Mouse (Mus musculus): ENCODE data around the gene Cox6a2. TPM values are rescaled to one million over a fixed set of nuclear protein-coding genes. Genes with fewer than 3 reads are reported as not detected.

Cox6a2 gene
- polyA plus RNA-seq, 1 experiment = 243 TPM

Other genes starting within 250 kb of the Cox6a2 start
- gene Fus, start 238.9 kb downstream of the Cox6a2 start, polyA plus RNA-seq (2012; rRNA removed) = 221 and 299 TPM in 2 replicates
- gene Pycard, start 212.5 kb downstream of the Cox6a2 start, polyA plus RNA-seq (2012; rRNA removed) = 28.0 and 66.7 TPM in 2 replicates
- gene Trim72, start 202.4 kb downstream of the Cox6a2 start, polyA plus RNA-seq (2012; rRNA removed) = 5.1 and 15.4 TPM in 2 replicates
- 25.2 and 27.6 TPM in 2 replicates for gene Itgam, start 143.7 kb downstream of the Cox6a2 start, polyA plus RNA-seq (2012; rRNA removed)
- 0.07 and 0.12 TPM in 2 replicates for gene Gm49368, start 143.7 kb downstream of the Cox6a2 start, polyA plus RNA-seq (2012; rRNA removed)
- gene Itgax, start 76.8 kb downstream of the Cox6a2 start, polyA plus RNA-seq (2012; rRNA removed) = 20.6 and 25.0 TPM in 2 replicates
- 0.50 and 0.56 TPM in 2 replicates for gene Itgad, start 52.0 kb downstream of the Cox6a2 start, polyA plus RNA-seq (2012; rRNA removed)
- 41.3 and 45.2 TPM in 2 replicates for gene Armc5, start 31.0 kb upstream of the Cox6a2 start, polyA plus RNA-seq (2012; rRNA removed)
- 2.4 and 3.1 TPM in 2 replicates for gene 9130023H24Rik, start 31.6 kb upstream of the Cox6a2 start, polyA plus RNA-seq (2012; rRNA removed)
- 131 and 150 TPM in 2 replicates for gene Tgfb1i1, start 40.4 kb upstream of the Cox6a2 start, polyA plus RNA-seq (2012; rRNA removed)
- 0.09 and 0.24 TPM in 2 replicates for gene Slc5a2, start 59.3 kb upstream of the Cox6a2 start, polyA plus RNA-seq (2012; rRNA removed)
- 59.4 and 59.9 TPM in 2 replicates for gene BC017158, start 91.8 kb upstream of the Cox6a2 start, polyA plus RNA-seq (2012; rRNA removed)
- gene Rgs10, start 212.4 kb upstream of the Cox6a2 start, polyA plus RNA-seq (2012; rRNA removed) = 11.1 and 13.7 TPM in 2 replicates